Mouse (Mus musculus): ENCODE data around the gene Pxmp4. TPM values are rescaled to one million over a fixed set of nuclear protein-coding genes. Genes with fewer than 3 reads are reported as not detected.

The Pxmp4 gene
- total RNA-seq, 2 experiments from 2014 or later, result 30.9 to 35.7 TPM

GRCm38 (mm10) chr2:154546711-154547110 is 56.8 kb downstream of the Pxmp4 start, which contains the start of gene 1700003F12Rik:
1700003F12Rik (plus strand) TSS chr2:154547085.
- no peak for DNase-seq

- DNase-seq, result peak in 1 of 2 experiments; percentile 36
Observed at GRCm38 (mm10) chr2:154543567-154544347, 59.8 kb downstream of the Pxmp4 start.

- DNase-seq, result no peak
Observed at GRCm38 (mm10) chr2:154541630-154542029, 61.9 kb downstream of the Pxmp4 start.

- peak; percentile 28 to 53 for DNase-seq
Observed at GRCm38 (mm10) chr2:154539720-154540119, 63.8 kb downstream of the Pxmp4 start.

GRCm38 (mm10) chr2:154538710-154539109 is 64.8 kb downstream of the Pxmp4 start:
- DNase-seq, result no peak

GRCm38 (mm10) chr2:154538310-154538709 is 65.2 kb downstream of the Pxmp4 start:
- no peak for DNase-seq

Other genes starting within 250 kb of the Pxmp4 start
- gene Cdk5rap1, start 230.7 kb downstream of the Pxmp4 start, total RNA-seq (2021), result 10 to 100 TPM; 11.0 to 13.9 TPM
- 10 to 100 TPM; 22.1 to 26.5 TPM for gene Snta1, start 195.6 kb downstream of the Pxmp4 start, total RNA-seq (2021)
- gene Cbfa2t2, start 167.2 kb downstream of the Pxmp4 start, total RNA-seq (2021), result 10 to 100 TPM; 30.7 to 40.9 TPM
- gene 1700003F12Rik, start 56.6 kb downstream of the Pxmp4 start, total RNA-seq (2021), result under 1 TPM in 1 of 2 experiments, not detected in 1; 0.43 TPM
- gene Actl10, start 51.9 kb downstream of the Pxmp4 start, total RNA-seq (2021), result not detected
- gene Necab3, start 44.8 kb downstream of the Pxmp4 start, total RNA-seq (2021), result 1 to 10 TPM; 1.1 to 1.5 TPM
- 1 to 10 TPM; 8.7 to 9.6 TPM for gene E2f1, start 33.8 kb downstream of the Pxmp4 start, total RNA-seq (2021)
- 1 to 10 TPM; 2.6 to 3.0 TPM for gene Zfp341, start 9.6 kb upstream of the Pxmp4 start, total RNA-seq (2021)
- under 1 TPM in 1 of 2 experiments, not detected in 1; 0.63 TPM for gene 4930519P11Rik, start 9.7 kb upstream of the Pxmp4 start, total RNA-seq (2021)
- 100 to 1,000 TPM; 220 to 259 TPM for gene Chmp4b, start 48.0 kb upstream of the Pxmp4 start, total RNA-seq (2021)
- not detected for gene Gm14214, start 166.3 kb upstream of the Pxmp4 start, total RNA-seq (2021)
- gene Raly, start 187.4 kb upstream of the Pxmp4 start, total RNA-seq (2021), result 100 to 1,000 TPM; 187 to 234 TPM
- not detected for gene a, start 187.7 kb upstream of the Pxmp4 start, total RNA-seq (2021)

Measured in adrenal gland, postnatal 36 days (tissue).